Comparison of ENCODE assay signal across 10 mouse cellular contexts in the genomic region with DNA sequence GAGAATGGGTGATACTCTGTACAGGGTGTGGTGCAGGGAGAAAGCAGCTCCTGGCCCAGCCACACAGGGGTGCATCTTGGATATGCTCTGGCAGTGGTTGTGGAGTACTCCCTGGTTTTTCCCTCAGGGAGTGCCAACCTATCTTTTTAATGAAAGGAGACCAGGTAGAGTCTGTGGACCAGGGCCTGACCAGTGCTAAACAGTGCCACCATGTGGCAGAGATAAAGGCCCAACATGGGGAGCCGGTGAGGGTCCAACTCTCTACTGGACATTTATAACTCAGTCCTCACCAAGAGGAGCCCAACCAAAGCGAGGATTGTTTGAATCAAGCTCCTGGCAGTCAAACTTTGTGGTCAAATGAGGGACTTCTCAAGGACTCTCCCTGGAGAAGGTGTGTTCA.
DNase-seq lines count a peak whose midpoint lies in the region; ATAC-seq and TF ChIP-seq lines count a peak whose summit lies in the region.
"Had no signal": no experiment of that assay in that cellular context is flagged by ENCODE, and none has a peak within 500 bp of the region (broad histone marks: within the 10 kb centered on the region; RNA-seq: fewer than 3 reads in every experiment).

No protein-coding gene starts in this region.

- no peak for TF ChIP-seq EP300 in stomach, postnatal 0 days (optimal IDR thresholded peaks at IDR 0.05)

- no peak for ATAC-seq in stomach, postnatal 0 days (ENCODE audit: low FRiP score, low TSS enrichment)
- ATAC-seq: midbrain, embryonic 15.5 days had no signal

- no peaks in the 10 kb centered on the region for H3K4me1 ChIP-seq in stomach, postnatal 0 days (replicated peaks; ENCODE audit: control insufficient read depth, insufficient read depth)
- H3K4me1 ChIP-seq: midbrain, embryonic 15.5 days had no signal

- peak; percentile 12 for DNase-seq in gastrocnemius, adult 18-20 months (ENCODE audit: low spot score)
- DNase-seq in gastrocnemius, postnatal 14 days, result no peak
- DNase-seq in ovary, postnatal 36 days (ENCODE audit: low spot score), result peak; percentile 13
- no peak for DNase-seq in ovary, postnatal 10 days (ENCODE audit: low spot score)
- peak; percentile 60 for DNase-seq in heart, postnatal 4 days
- peak; percentile 41 for DNase-seq in stomach, postnatal 0 days (ENCODE audit: low spot score)
- DNase-seq in thymus, postnatal 10 days (ENCODE audit: low spot score in 2 of 2), result no peak
- DNase-seq in cerebellum, adult 11-12 months, result no peak

- H3K4me3 ChIP-seq in stomach, postnatal 0 days (ENCODE audit: low read depth, low read length), result no peak overlapping the region
- H3K4me3 ChIP-seq: midbrain, embryonic 15.5 days had no signal

- H3K9ac ChIP-seq in stomach, postnatal 0 days (ENCODE audit: low read length), result no peak overlapping the region
- H3K9ac ChIP-seq: midbrain, embryonic 15.5 days had no signal

- H3K36me3 ChIP-seq in stomach, postnatal 0 days (ENCODE audit: control insufficient read depth, insufficient read depth, low read length), result no peaks in the 10 kb centered on the region
- H3K36me3 ChIP-seq: G1E; midbrain, embryonic 15.5 days had no signal

- no peak overlapping the region for H3K27ac ChIP-seq in stomach, postnatal 0 days (replicated peaks)
- H3K27ac ChIP-seq: midbrain, embryonic 15.5 days had no signal

- intact Hi-C loops in gastrocnemius, postnatal 14 days (cut with DNase I; ENCODE audit: low total_unique reads), result no loop called here

- 55% methylated on average over 2 of the region's 2 CpGs for WGBS in stomach, postnatal 0 days

- no peaks in the 10 kb centered on the region for H3K9me3 ChIP-seq in stomach, postnatal 0 days (ENCODE audit: control insufficient read depth, low read length)
- H3K9me3 ChIP-seq: G1E; midbrain, embryonic 15.5 days had no signal

- no peak overlapping the region for H3K4me2 ChIP-seq in stomach, postnatal 0 days (replicated peaks; ENCODE audit: low read depth)
- H3K4me2 ChIP-seq: midbrain, embryonic 15.5 days had no signal

- no peaks in the 10 kb centered on the region for H3K27me3 ChIP-seq in stomach, postnatal 0 days (ENCODE audit: control insufficient read depth, insufficient read depth, low read length)
- H3K27me3 ChIP-seq: midbrain, embryonic 15.5 days had no signal

- peak; percentile 73 for TF ChIP-seq CTCF in stomach, postnatal 0 days (IDR thresholded peaks at IDR 0.05; ENCODE audit: low read depth)

Comparison
In these comparisons a context has a peak if more than half of its experiments do, and no peak if none do; other contexts are left out.
1. DNase-seq: peak in gastrocnemius, adult 18-20 months (single experiment), ovary, postnatal 36 days (single experiment), heart, postnatal 4 days (single experiment) and stomach, postnatal 0 days (single experiment); none in gastrocnemius, postnatal 14 days (single experiment), ovary, postnatal 10 days (single experiment), thymus, postnatal 10 days (0 of 2) and cerebellum, adult 11-12 months (single experiment).